Mouse (Mus musculus) forebrain, postnatal 0 days (tissue): ENCODE measurements around the gene Pde2a. TPM values are rescaled to one million over a fixed set of nuclear protein-coding genes. Genes with fewer than 3 reads are reported as not detected.

Source experiments
- ATAC-seq: fragments of 200-750 bp; cut with Nextera tagmentation; 2 replicates; pipeline ENCODE4 v1.8.0; 2017; ENCODE audit warnings: mild to moderate bottlenecking, moderate library complexity
- DNase-seq: peaks from one replicate; pipeline ENCODE4 v3.0.0-alpha.2; 2015
- H3K27ac ChIP-seq: fragments of 300-500 bp; sonication (generic); 2 replicates; pipeline ENCODE4 v1.5.1; 2014; ENCODE audit warnings: low read depth, mild to moderate bottlenecking, antibody characterized with exemption, low read length, moderate library complexity, mixed read lengths
- H3K27me3 ChIP-seq: fragments of 300-500 bp; sonication (generic); 2 replicates; pipeline ENCODE4 v1.6.1; 2014; ENCODE audit warnings: mild to moderate bottlenecking, low read length, mixed read lengths; ENCODE audit not compliant: insufficient read depth
- H3K36me3 ChIP-seq: fragments of 300-500 bp; sonication (generic); 2 replicates; pipeline ENCODE4 v1.6.1; 2014; ENCODE audit warnings: mild to moderate bottlenecking, moderate library complexity; ENCODE audit not compliant: insufficient read depth
- H3K4me1 ChIP-seq: fragments of 300-500 bp; sonication (generic); 2 replicates; pipeline ENCODE4 v1.6.1; 2014; ENCODE audit warnings: antibody characterized with exemption; ENCODE audit not compliant: insufficient read depth
- H3K4me2 ChIP-seq: fragments of 300-500 bp; sonication (generic); 2 replicates; pipeline ENCODE4 v1.6.1; 2014; ENCODE audit warnings: low read depth, mild to moderate bottlenecking, moderate library complexity
- H3K4me3 ChIP-seq: fragments of 300-500 bp; sonication (generic); 2 replicates; pipeline ENCODE4 v1.5.1; 2014; ENCODE audit warnings: low read depth, low read length, mixed read lengths
- H3K9ac ChIP-seq: fragments of 300-500 bp; sonication (generic); 2 replicates; pipeline ENCODE4 v1.6.1; 2014; ENCODE audit warnings: mild to moderate bottlenecking
- H3K9me3 ChIP-seq: fragments of 300-500 bp; sonication (generic); 2 replicates; pipeline ENCODE4 v1.6.1; 2016; ENCODE audit warnings: low read length
- CTCF ChIP-seq: sonication (generic); IDR thresholded peaks from 2 replicates; pipeline ENCODE4 v1.5.1; 2016; ENCODE audit warnings: antibody characterized with exemption, control low read depth, low read depth
- WGBS: fragments of 180-500 bp; shearing (Covaris S2); extraction: QIAGEN DNeasy Blood & Tissue Kit; methylation state at CpG from one replicate; pipeline ENCODE4 v1.1.7; 2014; 5-methylcytosine and 5-hydroxymethylcytosine counted together
- polyA plus RNA-seq: library from polyadenylated mRNA; unstranded; fragments of >200 nt; fragmentation: Nextera tagmentation; extraction: Ambion mirVana; gene quantifications from 2 replicates; pipeline ENCODE4 v1.2.1, GENCODE M21; 2015
- total RNA-seq: library from RNA; depleted of rRNA; stranded (reverse); fragments of >200 nt; gene quantifications from 2 replicates; pipeline ENCODE4 v1.2.3, GENCODE M21; 2014

Pde2a gene
- total and polyA plus RNA-seq, 2 experiments from 2014 or later, result 72.4 to 94.2 TPM

- no peaks in the 10 kb centered on the region for H3K27me3 ChIP-seq
- 92% methylated on average over 6 of the region's 6 CpGs for WGBS
- ATAC-seq (no peak), DNase-seq (no peak)
- no peak overlapping the region for H3K4me2 ChIP-seq
- TF ChIP-seq CTCF, result no peak
- no peak overlapping the region for H3K9ac ChIP-seq
- no peak overlapping the region for H3K4me3 ChIP-seq
- no peaks in the 10 kb centered on the region for H3K9me3 ChIP-seq
- no peaks in the 10 kb centered on the region for H3K4me1 ChIP-seq
- no peaks in the 10 kb centered on the region for H3K36me3 ChIP-seq
- no peak overlapping the region for H3K27ac ChIP-seq
Observed at GRCm38 (mm10) chr7:101389256-101389655, 32.2 kb upstream of the Pde2a start.

DNA sequence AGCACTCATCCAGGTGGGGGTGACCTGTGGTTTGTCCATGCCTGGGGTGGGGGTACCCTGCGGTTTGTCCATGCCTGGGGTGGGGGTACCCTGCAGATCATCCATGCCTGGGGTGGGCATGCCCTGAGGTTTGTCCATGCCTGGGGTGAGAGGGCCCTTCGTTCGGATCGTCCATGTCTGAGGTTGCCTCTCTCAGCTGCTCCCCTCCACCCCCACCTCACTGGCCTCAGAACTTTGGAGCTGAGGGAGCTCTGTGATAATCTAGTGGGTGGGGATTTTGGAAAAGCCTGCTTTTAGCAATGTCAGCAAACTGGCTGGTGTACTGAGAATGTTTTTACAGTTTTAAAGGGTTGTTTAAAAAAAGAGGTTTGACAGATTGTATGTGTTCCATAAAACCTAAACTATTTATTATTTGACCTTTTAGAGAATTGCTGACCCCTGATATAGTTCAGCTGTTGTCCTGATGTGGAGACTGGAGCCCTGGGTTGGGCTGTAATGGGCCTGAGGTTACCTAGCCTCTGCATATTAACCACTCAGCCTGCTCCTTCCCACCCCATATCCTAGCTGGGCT lies 29.5 kb upstream of the Pde2a start:
- 85% methylated on average over 4 of the region's 4 CpGs for WGBS
- no peaks in the 10 kb centered on the region for H3K36me3 ChIP-seq

DNA sequence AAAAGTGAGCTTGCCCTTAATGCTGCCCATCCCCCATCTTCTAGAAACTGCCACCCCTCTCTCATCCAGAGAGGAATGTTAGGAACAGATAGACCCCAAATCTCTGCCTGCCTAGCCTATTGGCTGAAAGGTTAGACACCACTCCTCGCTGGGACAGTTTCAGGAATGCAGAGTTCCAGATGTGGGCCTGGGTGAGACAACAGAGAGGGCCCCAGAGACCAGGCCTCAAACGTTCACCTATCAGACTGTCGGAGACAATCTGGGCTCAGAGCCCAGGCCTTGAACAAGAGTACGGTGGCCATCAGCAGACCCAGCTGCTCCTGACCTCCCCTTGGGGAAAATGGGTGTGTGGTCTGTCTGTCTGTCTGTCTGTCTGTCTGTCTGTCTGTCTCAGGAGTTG lies 28.5 kb upstream of the Pde2a start:
- whole genome bisulfite sequencing, result 62% methylated on average over 4 of the region's 4 CpGs
- no peak for TF ChIP-seq CTCF

More for the DNA sequence above, 29.5 kb upstream of the Pde2a start:
- Histone ChIP-seq H3K27ac (no peak overlapping the region), H3K27me3 (no peaks in the 10 kb centered on the region), H3K4me2 (no peak overlapping the region), H3K9me3 (no peaks in the 10 kb centered on the region), H3K9ac (no peak overlapping the region), H3K4me3 (no peak overlapping the region), H3K4me1 (no peaks in the 10 kb centered on the region)
- no peak for ATAC-seq
- DNase-seq, result no peak
- no peak for TF ChIP-seq CTCF

GRCm38 (mm10) chr7:101393694-101394504 lies 27.6 kb upstream of the Pde2a start:
- Histone ChIP-seq H3K9me3 (no peaks in the 10 kb centered on the region), H3K36me3 (no peaks in the 10 kb centered on the region), H3K4me1 (no peaks in the 10 kb centered on the region), H3K27ac (no peak overlapping the region), H3K9ac (no peak overlapping the region), H3K4me2 (no peak overlapping the region), H3K4me3 (no peak overlapping the region), H3K27me3 (no peaks in the 10 kb centered on the region)
- TF ChIP-seq CTCF, result no peak
- WGBS, result 47% methylated on average over 8 of the region's 8 CpGs
- no peak for DNase-seq
- peak; percentile 36 for ATAC-seq

More for the DNA sequence above, 28.5 kb upstream of the Pde2a start:
- H3K9me3 ChIP-seq, result no peaks in the 10 kb centered on the region
- H3K4me1 ChIP-seq, result no peaks in the 10 kb centered on the region
- no peak overlapping the region for H3K9ac ChIP-seq
- no peak overlapping the region for H3K27ac ChIP-seq
- no peak overlapping the region for H3K4me3 ChIP-seq
- H3K4me2 ChIP-seq, result no peak overlapping the region
- no peaks in the 10 kb centered on the region for H3K27me3 ChIP-seq
- no peaks in the 10 kb centered on the region for H3K36me3 ChIP-seq
- DNase-seq (no peak), ATAC-seq (no peak)

DNA sequence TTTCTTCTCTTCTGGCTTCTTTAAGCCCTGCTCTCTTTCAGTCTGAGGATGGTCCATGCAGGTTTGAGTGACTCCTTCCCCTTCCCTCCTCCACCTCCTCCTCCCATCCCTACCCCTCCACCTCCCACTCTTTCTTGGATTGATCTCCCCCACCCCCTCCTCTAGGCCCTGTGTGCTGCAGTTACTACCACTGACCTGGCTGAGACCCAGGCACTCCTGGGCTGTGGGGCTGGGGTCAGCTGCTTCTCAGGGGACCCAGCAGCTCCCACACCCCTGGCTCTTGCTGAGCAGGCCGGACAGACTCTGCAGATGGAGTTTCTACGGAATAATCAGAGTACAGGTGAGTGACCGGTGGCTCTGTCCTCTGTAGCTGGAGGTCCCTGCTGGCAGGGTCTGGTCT lies 26.9 kb upstream of the Pde2a start:
- no peaks in the 10 kb centered on the region for H3K9me3 ChIP-seq
- ATAC-seq (no peak), DNase-seq (no peak)
- H3K4me2 ChIP-seq, result no peak overlapping the region
- 77% methylated on average over 3 of the region's 3 CpGs for WGBS
- H3K4me3 ChIP-seq, result no peak overlapping the region
- H3K27ac ChIP-seq, result no peak overlapping the region
- H3K9ac ChIP-seq, result no peak overlapping the region
- no peaks in the 10 kb centered on the region for H3K4me1 ChIP-seq
- no peak for TF ChIP-seq CTCF
- no peaks in the 10 kb centered on the region for H3K27me3 ChIP-seq
- no peaks in the 10 kb centered on the region for H3K36me3 ChIP-seq

DNA sequence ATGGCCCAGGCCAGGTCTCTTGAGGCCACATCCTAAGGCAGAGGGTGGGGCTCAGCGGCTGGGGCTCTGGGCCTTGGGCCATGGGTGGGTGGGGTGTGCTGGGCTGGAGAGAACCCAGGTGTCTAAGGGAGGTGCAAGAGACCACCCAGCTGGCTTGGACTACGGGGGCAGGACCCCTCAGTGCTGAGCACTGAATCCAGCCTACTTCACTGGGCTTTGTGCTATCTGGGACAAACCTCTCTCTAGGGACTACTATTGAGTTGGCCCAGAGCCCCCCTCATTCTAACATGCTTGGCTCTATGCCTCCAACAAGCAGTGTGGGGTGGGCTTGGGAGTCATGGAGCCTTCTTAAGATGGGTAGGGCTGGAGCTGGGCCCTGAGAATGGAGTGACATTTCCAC lies 26.0 kb upstream of the Pde2a start:
- Histone ChIP-seq H3K4me2 (no peak overlapping the region), H3K4me1 (no peaks in the 10 kb centered on the region), H3K9me3 (no peaks in the 10 kb centered on the region), H3K27ac (no peak overlapping the region), H3K27me3 (no peaks in the 10 kb centered on the region), H3K9ac (no peak overlapping the region), H3K36me3 (no peaks in the 10 kb centered on the region), H3K4me3 (no peak overlapping the region)
- no peak for TF ChIP-seq CTCF
- DNase-seq (no peak), ATAC-seq (peak; percentile 40; the same call in 1 of the 2 replicates)
- WGBS, result 70% methylated on average over 2 of the region's 2 CpGs

DNA sequence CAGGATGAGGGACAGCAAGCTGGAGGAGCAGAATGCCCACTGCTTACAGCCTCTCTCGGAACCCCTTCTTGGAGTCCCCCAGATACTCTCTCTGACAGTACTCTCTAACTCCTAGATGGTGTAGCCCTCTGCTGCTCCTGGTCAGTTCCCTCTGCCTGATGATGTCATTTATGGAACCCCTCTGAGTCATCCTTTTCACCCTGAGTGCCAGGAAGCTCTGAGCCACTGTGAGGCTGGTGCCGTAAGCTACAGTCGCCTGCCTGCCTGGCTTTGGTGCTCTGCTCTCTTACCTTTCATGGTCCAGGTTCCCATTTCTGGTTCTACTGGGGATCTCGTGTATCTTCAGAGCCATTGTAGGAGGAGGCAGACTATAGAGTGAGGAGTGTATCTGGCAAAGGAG lies 24.3 kb upstream of the Pde2a start:
- H3K4me1 ChIP-seq, result no peaks in the 10 kb centered on the region
- H3K9me3 ChIP-seq, result no peaks in the 10 kb centered on the region
- ATAC-seq (no peak), DNase-seq (no peak)
- H3K9ac ChIP-seq, result no peak overlapping the region
- H3K27ac ChIP-seq, result no peak overlapping the region
- TF ChIP-seq CTCF, result no peak
- no peak overlapping the region for H3K4me3 ChIP-seq
- H3K36me3 ChIP-seq, result no peaks in the 10 kb centered on the region
- H3K4me2 ChIP-seq, result no peak overlapping the region
- H3K27me3 ChIP-seq, result no peaks in the 10 kb centered on the region
- WGBS, result 88% methylated on average over 4 of the region's 4 CpGs
